Mouse (Mus musculus) MEL (cell line): ENCODE data around the gene Tmtc1. TPM values are rescaled to one million over a fixed set of nuclear protein-coding genes. Genes with fewer than 3 reads are reported as not detected.

Experiments used
- DNase-seq: peaks from one replicate; pipeline ENCODE4 v3.0.0; 2011; ENCODE audit warnings: low read depth, low spot score
- H3K27ac ChIP-seq: 2 replicates; pipeline ENCODE4 v1.5.1; 2012; ENCODE audit warnings: low read depth, mild to moderate bottlenecking, control low read depth, low read length, moderate library complexity; ENCODE audit not compliant: control insufficient read depth
- H3K27me3 ChIP-seq, 2 experiments: fragments of 150-350 bp in 1 of 2; sonication (generic) in 1 of 2; 2 replicates each; pipeline ENCODE4 v1.6.1; 2012; ENCODE audit warnings: low read length in 2 of 2, mild to moderate bottlenecking in 2 of 2, improper control_type of control experiment in 1 of 2, moderate library complexity in 1 of 2; ENCODE audit not compliant: insufficient read depth in 2 of 2, control insufficient read depth in 1 of 2
- H3K36me3 ChIP-seq, 2 experiments: 2 replicates each; pipeline ENCODE4 v1.6.1; 2012 to 2014; ENCODE audit warnings: low read length in 2 of 2, improper control_type of control experiment in 1 of 2, inconsistent platforms in 1 of 2, mild to moderate bottlenecking in 1 of 2; ENCODE audit not compliant: insufficient read depth in 2 of 2, control insufficient read depth in 1 of 2
- H3K4me1 ChIP-seq, 2 experiments: fragments of 150-350 bp in 1 of 2; sonication (generic) in 1 of 2; 2 replicates each; pipeline ENCODE4 v1.6.1; 2012; ENCODE audit warnings: low read length in 2 of 2, improper control_type of control experiment in 1 of 2, mild to moderate bottlenecking in 1 of 2; ENCODE audit not compliant: insufficient read depth in 2 of 2, control insufficient read depth in 1 of 2
- H3K4me3 ChIP-seq, 2 experiments: fragments of 150-350 bp in 1 of 2; sonication (generic) in 1 of 2; 2 replicates each; pipeline ENCODE4 v1.5.1; 2012; ENCODE audit warnings: low read depth in 2 of 2, low read length in 2 of 2, mild to moderate bottlenecking in 2 of 2, moderate library complexity in 2 of 2, control low read depth in 1 of 2, improper control_type of control experiment in 1 of 2; ENCODE audit not compliant: control insufficient read depth in 1 of 2, insufficient read depth in 1 of 2
- H3K79me2 ChIP-seq: 2 replicates; pipeline ENCODE4 v1.6.1; 2012; ENCODE audit warnings: mild to moderate bottlenecking, low read length, moderate library complexity; ENCODE audit not compliant: control insufficient read depth, poor library complexity, insufficient read depth
- H3K9ac ChIP-seq: 2 replicates; pipeline ENCODE4 v1.6.1; 2012; ENCODE audit warnings: low read depth, mild to moderate bottlenecking, control low read depth, low read length, moderate library complexity; ENCODE audit not compliant: control insufficient read depth, poor library complexity, severe bottlenecking
- H3K9me3 ChIP-seq: fragments of 150-350 bp; sonication (generic); replicated peaks from 2 replicates; pipeline ENCODE4 v1.6.1; 2012; ENCODE audit warnings: mild to moderate bottlenecking, low read length, improper control_type of control experiment, moderate library complexity; ENCODE audit not compliant: insufficient read depth
- BHLHE40 ChIP-seq: IDR thresholded peaks from 2 replicates; pipeline ENCODE4 v1.6.1; 2012; ENCODE audit warnings: low read depth, mild to moderate bottlenecking, inconsistent platforms, low read length, improper control_type of control experiment, borderline replicate concordance
- CHD2 ChIP-seq: IDR thresholded peaks from 2 replicates; pipeline ENCODE4 v1.6.1; 2011; ENCODE audit warnings: low read length, improper control_type of control experiment
- ELF1 ChIP-seq: IDR thresholded peaks from 2 replicates; pipeline ENCODE4 v1.6.1; 2014; ENCODE audit warnings: low read depth, mild to moderate bottlenecking, inconsistent platforms, low read length, improper control_type of control experiment, moderate library complexity
- EP300 ChIP-seq, 2 experiments: IDR thresholded peaks; 2 replicates each; pipeline ENCODE4 v1.6.1; 2011; ENCODE audit warnings: improper control_type of control experiment in 2 of 2, low read length in 2 of 2, low read depth in 1 of 2, mild to moderate bottlenecking in 1 of 2
- GATA1 ChIP-seq: IDR thresholded peaks from 2 replicates; pipeline ENCODE4 v1.6.1; 2011; ENCODE audit warnings: low read depth, low read length, improper control_type of control experiment
- HCFC1 ChIP-seq: IDR thresholded peaks from 2 replicates; pipeline ENCODE4 v1.6.1; 2012; ENCODE audit warnings: low read depth, mild to moderate bottlenecking, inconsistent platforms, low read length, improper control_type of control experiment, moderate library complexity
- KAT2A ChIP-seq: conservative IDR thresholded peaks from 2 replicates; pipeline ENCODE4 v1.6.1; 2012; ENCODE audit warnings: low read depth, low read length, improper control_type of control experiment, inconsistent platforms
- MAZ ChIP-seq: IDR thresholded peaks from 2 replicates; pipeline ENCODE4 v1.6.1; 2012; ENCODE audit warnings: low read depth, mild to moderate bottlenecking, inconsistent platforms, low read length, improper control_type of control experiment
- MYC ChIP-seq: IDR thresholded peaks from 2 replicates; pipeline ENCODE4 v1.6.1; 2011; ENCODE audit warnings: low read depth, mild to moderate bottlenecking, low read length, improper control_type of control experiment, moderate library complexity
- NELFE ChIP-seq: IDR thresholded peaks from 2 replicates; pipeline ENCODE4 v1.6.1; 2011; ENCODE audit warnings: low read depth, low read length, improper control_type of control experiment
- POLR2AphosphoS2 ChIP-seq: IDR thresholded peaks from 2 replicates; pipeline ENCODE4 v1.6.1; 2011; ENCODE audit warnings: low read length, improper control_type of control experiment
- RAD21 ChIP-seq: IDR thresholded peaks from 2 replicates; pipeline ENCODE4 v1.6.1; 2011; ENCODE audit warnings: mild to moderate bottlenecking, low read depth, low read length, improper control_type of control experiment
- RCOR1 ChIP-seq: IDR thresholded peaks from 2 replicates; pipeline ENCODE4 v1.6.1; 2012; ENCODE audit warnings: low read depth, mild to moderate bottlenecking, inconsistent platforms, low read length, improper control_type of control experiment
- SMC3 ChIP-seq: IDR thresholded peaks from 2 replicates; pipeline ENCODE4 v1.6.1; 2011; ENCODE audit warnings: low read depth, low read length, improper control_type of control experiment
- TAL1 ChIP-seq: IDR thresholded peaks from 2 replicates; pipeline ENCODE4 v1.6.1; 2012; ENCODE audit warnings: mild to moderate bottlenecking, inconsistent platforms, low read length, moderate library complexity, mixed read lengths
- TBP ChIP-seq: IDR thresholded peaks from 2 replicates; pipeline ENCODE4 v1.8.0; 2011; ENCODE audit warnings: low read depth, low read length, improper control_type of control experiment
- UBTF ChIP-seq: IDR thresholded peaks from 2 replicates; pipeline ENCODE4 v1.6.1; 2012; ENCODE audit warnings: low read depth, mild to moderate bottlenecking, inconsistent platforms, low read length, improper control_type of control experiment, moderate library complexity, borderline replicate concordance; ENCODE audit not compliant: insufficient read depth
- USF1 ChIP-seq: IDR thresholded peaks from 2 replicates; pipeline ENCODE4 v1.6.1; 2014; ENCODE audit warnings: low read depth, mild to moderate bottlenecking, inconsistent platforms, low read length, improper control_type of control experiment, moderate library complexity
- USF2 ChIP-seq, 2 experiments: IDR thresholded peaks; 2 replicates each; pipeline ENCODE4 v1.6.1; 2011 to 2012; ENCODE audit warnings: improper control_type of control experiment in 2 of 2, low read length in 2 of 2, borderline replicate concordance in 1 of 2, inconsistent platforms in 1 of 2, low read depth in 1 of 2, mild to moderate bottlenecking in 1 of 2; ENCODE audit not compliant: insufficient read depth in 1 of 2
- ZMIZ1 ChIP-seq: IDR thresholded peaks from 2 replicates; pipeline ENCODE4 v1.6.1; 2012; ENCODE audit warnings: low read depth, mild to moderate bottlenecking, inconsistent platforms, low read length, improper control_type of control experiment, moderate library complexity
- ZNF384 ChIP-seq: IDR thresholded peaks from 2 replicates; pipeline ENCODE4 v1.6.1; 2012; ENCODE audit warnings: low read depth, mild to moderate bottlenecking, inconsistent platforms, low read length, improper control_type of control experiment
- polyA plus RNA-seq, 2 experiments: library from polyadenylated mRNA; stranded (reverse) in 1 of 2; unstranded in 1 of 2; fragments of >175 nt in 1 of 2; fragments of >200 nt in 1 of 2; gene quantifications; 2 replicates each; pipeline versions ENCODE4 v1.2.1 to v1.2.4; 2012; ENCODE audit warnings: low replicate concordance in 2 of 2, low read depth in 1 of 2; ENCODE audit not compliant: insufficient read length in 2 of 2, insufficient read depth in 1 of 2, missing spikeins in 1 of 2
- total RNA-seq: library from RNA; depleted of rRNA; stranded (reverse); fragments of 300-350 nt; gene quantifications from 2 replicates; pipeline ENCODE4 v1.2.3, GENCODE M21; 2012

Tmtc1 gene
- total and polyA plus RNA-seq, 3 experiments: 0.03 TPM; not detected in 2

DNA sequence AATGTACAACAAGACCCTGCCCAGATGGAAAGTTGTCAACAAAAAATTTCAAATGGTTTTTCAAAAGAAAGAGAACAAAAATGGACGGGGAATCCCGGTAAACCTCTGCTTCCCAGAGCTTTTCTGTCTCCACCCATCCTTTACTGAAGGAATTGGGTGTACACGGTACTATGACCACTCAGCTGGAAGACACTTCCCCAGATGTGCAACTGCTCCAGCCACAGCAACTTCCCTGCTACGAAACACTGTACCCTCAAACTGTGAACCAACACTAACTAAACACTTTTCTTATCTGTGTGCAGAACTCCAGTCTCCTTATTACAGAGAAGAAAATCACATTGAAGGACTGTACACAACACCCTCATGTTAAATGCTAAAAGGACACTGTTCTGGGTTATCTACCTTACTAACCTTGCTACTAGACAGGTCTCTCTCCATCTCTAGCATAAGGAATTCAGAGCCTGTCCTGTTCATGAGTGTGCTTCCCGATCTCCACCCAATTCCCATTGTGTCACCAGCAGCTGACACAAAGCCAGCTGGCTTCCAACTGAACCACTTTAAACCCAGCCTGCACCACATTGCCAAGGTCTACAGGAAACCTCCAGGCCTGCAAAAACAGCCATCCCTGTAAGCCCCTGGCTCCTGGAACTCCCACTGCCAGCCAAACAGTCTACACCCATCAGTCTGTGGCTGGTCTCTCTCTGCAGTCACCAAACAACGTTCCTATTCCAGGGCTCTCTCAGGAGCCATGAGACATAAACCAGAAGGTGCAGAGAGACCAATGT is 59.9 kb downstream of the Tmtc1 start:
- no peak overlapping the region for H3K9ac ChIP-seq
- TF ChIP-seq SMC3: no peak
- no peak for TF ChIP-seq ZNF384
- no peak for TF ChIP-seq MYC
- TF ChIP-seq ZMIZ1: no peak
- no peak for TF ChIP-seq USF2 (IDR thresholded peaks at IDR 0.05; ENCODE audit: borderline replicate concordance in 1 of 2, insufficient read depth in 1 of 2, low read depth in 1 of 2, low read length in 2 of 2)
- TF ChIP-seq RAD21: no peak
- TF ChIP-seq ELF1: no peak
- TF ChIP-seq USF1: no peak
- no peak for TF ChIP-seq POLR2AphosphoS2
- TF ChIP-seq BHLHE40: no peak
- no peak for TF ChIP-seq KAT2A
- TF ChIP-seq RCOR1: no peak
- TF ChIP-seq GATA1: no peak
- no peak for TF ChIP-seq TBP
- TF ChIP-seq HCFC1: no peak
- TF ChIP-seq UBTF: no peak
- no peak for TF ChIP-seq MAZ
- TF ChIP-seq EP300 (IDR thresholded peaks at IDR 0.05; ENCODE audit: low read depth in 1 of 2, low read length in 2 of 2): no peak
- DNase-seq: no peak
- no peaks in the 10 kb centered on the region for H3K79me2 ChIP-seq
- no peaks in the 10 kb centered on the region for H3K9me3 ChIP-seq
- H3K27me3 ChIP-seq: no peaks in the 10 kb centered on the region
- H3K36me3 ChIP-seq: no peaks in the 10 kb centered on the region
- no peak overlapping the region for H3K4me3 ChIP-seq
- no peaks in the 10 kb centered on the region for H3K4me1 ChIP-seq
- no peak overlapping the region for H3K27ac ChIP-seq

DNA sequence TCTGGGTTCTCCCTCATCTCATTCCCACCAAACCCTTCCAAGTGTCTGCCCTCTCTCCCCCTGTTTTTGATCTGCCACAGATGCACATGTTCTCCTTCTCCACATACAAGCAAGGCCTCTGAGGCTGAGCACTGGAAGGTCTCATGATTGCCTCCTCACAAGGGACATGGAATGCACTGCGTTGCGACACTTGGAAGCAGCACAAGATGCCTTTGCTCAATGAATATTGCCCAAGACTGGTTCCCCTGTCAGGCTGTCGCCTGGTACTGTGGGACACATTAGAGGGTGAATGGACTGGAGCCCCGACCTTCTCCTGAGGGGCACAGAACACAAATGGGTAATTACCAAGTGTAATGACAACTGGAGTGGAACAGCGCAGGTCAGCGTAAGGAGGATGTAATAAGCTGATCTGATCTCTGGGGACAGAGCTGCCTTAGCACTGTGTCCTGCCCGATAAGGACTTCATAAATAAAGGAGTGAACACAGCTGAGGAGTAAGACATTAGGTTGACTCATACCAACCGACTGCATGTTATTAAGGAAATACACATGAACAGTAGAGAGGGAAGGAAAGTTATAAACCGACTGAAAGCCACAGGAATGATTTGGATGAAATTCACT is 62.9 kb downstream of the Tmtc1 start:
- no peaks in the 10 kb centered on the region for H3K36me3 ChIP-seq
- TF ChIP-seq RCOR1: no peak
- no peak for TF ChIP-seq USF2 (IDR thresholded peaks at IDR 0.05; ENCODE audit: borderline replicate concordance in 1 of 2, insufficient read depth in 1 of 2, low read depth in 1 of 2, low read length in 2 of 2)
- TF ChIP-seq KAT2A: no peak
- TF ChIP-seq GATA1: no peak
- no peak for TF ChIP-seq CHD2
- TF ChIP-seq MYC: no peak
- no peak for TF ChIP-seq TAL1
- no peak for TF ChIP-seq NELFE
- TF ChIP-seq USF1: no peak
- TF ChIP-seq UBTF: no peak
- no peak for DNase-seq
- no peaks in the 10 kb centered on the region for H3K9me3 ChIP-seq
- no peak overlapping the region for H3K4me3 ChIP-seq
- no peaks in the 10 kb centered on the region for H3K79me2 ChIP-seq
- no peaks in the 10 kb centered on the region for H3K4me1 ChIP-seq
- no peaks in the 10 kb centered on the region for H3K27me3 ChIP-seq
- no peak overlapping the region for H3K27ac ChIP-seq
- no peak overlapping the region for H3K9ac ChIP-seq
